Mouse (Mus musculus) CH12.LX (cell line): ENCODE data around the gene Exd2. TPM values are rescaled to one million over a fixed set of nuclear protein-coding genes. Genes with fewer than 3 reads are reported as not detected.

Experiments
- DNase-seq: peaks from one replicate; pipeline ENCODE4 v3.0.0-alpha.2; 2013; ENCODE audit errors: extremely low read depth
- H3K27ac ChIP-seq: 2 replicates; pipeline ENCODE4 v1.5.1; 2012; ENCODE audit warnings: low read depth, mild to moderate bottlenecking, control low read depth, moderate library complexity; ENCODE audit not compliant: insufficient read depth
- H3K27me3 ChIP-seq: replicated peaks from 2 replicates; pipeline ENCODE3; 2012; ENCODE audit warnings: inconsistent platforms
- H3K36me3 ChIP-seq, 2 experiments: replicated peaks in 1 of 2; 2 replicates each; pipeline versions ENCODE3 to v1.6.1; 2012; ENCODE audit warnings: inconsistent platforms in 1 of 2, low read length in 1 of 2, mild to moderate bottlenecking in 1 of 2, mixed read lengths in 1 of 2, moderate library complexity in 1 of 2; ENCODE audit not compliant: control insufficient read depth in 1 of 2, insufficient read depth in 1 of 2
- H3K4me1 ChIP-seq, 2 experiments: 2 replicates each; pipeline ENCODE4 v1.6.1; 2012; ENCODE audit warnings: inconsistent platforms in 1 of 2, moderate library complexity in 1 of 2; ENCODE audit not compliant: insufficient read depth in 2 of 2, control insufficient read depth in 1 of 2
- H3K4me2 ChIP-seq: 2 replicates; pipeline ENCODE4 v1.6.1; 2012; ENCODE audit warnings: low read depth, mild to moderate bottlenecking, control low read depth; ENCODE audit not compliant: poor library complexity, insufficient read depth, severe bottlenecking
- H3K4me3 ChIP-seq, 3 experiments: fragments of 150-350 bp in 1 of 3; sonication (generic) in 1 of 3; replicated peaks in 1 of 3; 2 replicates each; pipeline versions ENCODE3 to v1.5.1; 2011 to 2012; ENCODE audit warnings: low read depth in 2 of 3, low read length in 2 of 3, mild to moderate bottlenecking in 2 of 3, moderate library complexity in 2 of 3, control low read depth in 1 of 3, improper control_type of control experiment in 1 of 3, inconsistent platforms in 1 of 3, mixed read lengths in 1 of 3; ENCODE audit not compliant: poor library complexity in 1 of 3
- H3K79me2 ChIP-seq: replicated peaks from 2 replicates; pipeline ENCODE4 v1.6.1; 2012; ENCODE audit warnings: mild to moderate bottlenecking, moderate library complexity; ENCODE audit not compliant: control insufficient read depth, poor library complexity, insufficient read depth, severe bottlenecking; ENCODE audit errors: extremely low read depth
- H3K9ac ChIP-seq: 2 replicates; pipeline ENCODE4 v1.6.1; 2012; ENCODE audit warnings: low read depth, mild to moderate bottlenecking, control low read depth, moderate library complexity; ENCODE audit not compliant: insufficient read depth
- H3K9me3 ChIP-seq: replicated peaks from 2 replicates; pipeline ENCODE3; 2012; ENCODE audit warnings: low read length, inconsistent platforms, mixed read lengths
- BHLHE40 ChIP-seq: IDR thresholded peaks from 2 replicates; pipeline ENCODE4 v1.6.1; 2011; ENCODE audit warnings: mild to moderate bottlenecking, low read depth, low read length, improper control_type of control experiment
- CHD1 ChIP-seq: IDR thresholded peaks from 2 replicates; pipeline ENCODE4 v1.6.1; 2012; ENCODE audit warnings: low read depth, low read length, improper control_type of control experiment, inconsistent platforms
- CHD2 ChIP-seq: IDR thresholded peaks from 2 replicates; pipeline ENCODE4 v1.6.1; 2011; ENCODE audit warnings: low read length, improper control_type of control experiment
- ELF1 ChIP-seq: IDR thresholded peaks from 2 replicates; pipeline ENCODE4 v1.6.1; 2014; ENCODE audit warnings: low read depth, mild to moderate bottlenecking, inconsistent platforms, low read length, improper control_type of control experiment
- EP300 ChIP-seq: IDR thresholded peaks from 2 replicates; pipeline ENCODE4 v1.6.1; 2011; ENCODE audit warnings: low read length, improper control_type of control experiment
- GABPA ChIP-seq: IDR thresholded peaks from 2 replicates; pipeline ENCODE4 v1.6.1; 2012; ENCODE audit warnings: low read depth, low read length, improper control_type of control experiment, inconsistent platforms; ENCODE audit not compliant: insufficient replicate concordance
- HCFC1 ChIP-seq: IDR thresholded peaks from 2 replicates; pipeline ENCODE4 v1.6.1; 2012; ENCODE audit warnings: low read depth, mild to moderate bottlenecking, inconsistent platforms, low read length, improper control_type of control experiment
- IRF4 ChIP-seq: IDR thresholded peaks from 2 replicates; pipeline ENCODE4 v1.6.1; 2014; ENCODE audit warnings: low read depth, mild to moderate bottlenecking, inconsistent platforms, low read length, improper control_type of control experiment
- JUN ChIP-seq: IDR thresholded peaks from 2 replicates; pipeline ENCODE4 v1.6.1; 2011; ENCODE audit warnings: low read depth, mild to moderate bottlenecking, low read length, improper control_type of control experiment, moderate library complexity; ENCODE audit not compliant: insufficient read depth
- JUND ChIP-seq: conservative IDR thresholded peaks from 2 replicates; pipeline ENCODE4 v1.6.1; 2011; ENCODE audit warnings: low read depth, low read length, improper control_type of control experiment
- KAT2A ChIP-seq: IDR thresholded peaks from 2 replicates; pipeline ENCODE4 v1.6.1; 2012; ENCODE audit warnings: low read length, improper control_type of control experiment, inconsistent platforms; ENCODE audit not compliant: insufficient replicate concordance
- MAX ChIP-seq: IDR thresholded peaks from 2 replicates; pipeline ENCODE4 v1.6.1; 2011; ENCODE audit warnings: low read length, improper control_type of control experiment
- MAZ ChIP-seq: IDR thresholded peaks from 2 replicates; pipeline ENCODE4 v1.6.1; 2012; ENCODE audit warnings: low read depth, mild to moderate bottlenecking, inconsistent platforms, low read length, improper control_type of control experiment, moderate library complexity
- MEF2A ChIP-seq: IDR thresholded peaks from 2 replicates; pipeline ENCODE4 v1.6.1; 2014; ENCODE audit warnings: low read depth, mild to moderate bottlenecking, inconsistent platforms, low read length, improper control_type of control experiment, borderline replicate concordance
- MXI1 ChIP-seq: IDR thresholded peaks from 2 replicates; pipeline ENCODE4 v1.6.1; 2011; ENCODE audit warnings: mild to moderate bottlenecking, low read depth, low read length, improper control_type of control experiment
- MYC ChIP-seq: IDR thresholded peaks from 2 replicates; pipeline ENCODE4 v1.6.1; 2011; ENCODE audit warnings: low read depth, mild to moderate bottlenecking, improper control_type of control experiment, low read length
- NELFE ChIP-seq: IDR thresholded peaks from 2 replicates; pipeline ENCODE4 v1.6.1; 2011; ENCODE audit warnings: low read depth, low read length, improper control_type of control experiment
- PAX5 ChIP-seq: IDR thresholded peaks from 2 replicates; pipeline ENCODE4 v1.6.1; 2012; ENCODE audit warnings: low read length, inconsistent platforms, mixed read lengths
- POLR2A ChIP-seq: IDR thresholded peaks from 2 replicates; pipeline ENCODE4 v1.6.1; 2011; ENCODE audit warnings: low read depth, mild to moderate bottlenecking, improper control_type of control experiment, low read length
- RAD21 ChIP-seq: IDR thresholded peaks from 2 replicates; pipeline ENCODE4 v1.6.1; 2011; ENCODE audit warnings: low read depth, mild to moderate bottlenecking, low read length, improper control_type of control experiment, moderate library complexity
- RCOR1 ChIP-seq: conservative IDR thresholded peaks from 2 replicates; pipeline ENCODE4 v1.6.1; 2012; ENCODE audit warnings: low read depth, mild to moderate bottlenecking, inconsistent platforms, low read length, improper control_type of control experiment
- SIN3A ChIP-seq: IDR thresholded peaks from 2 replicates; pipeline ENCODE4 v1.6.1; 2012; ENCODE audit warnings: low read length, improper control_type of control experiment, inconsistent platforms
- SMC3 ChIP-seq: IDR thresholded peaks from 2 replicates; pipeline ENCODE4 v1.6.1; 2011; ENCODE audit warnings: low read depth, low read length, improper control_type of control experiment
- TCF12 ChIP-seq: IDR thresholded peaks from 2 replicates; pipeline ENCODE4 v1.6.1; 2014; ENCODE audit warnings: low read depth, mild to moderate bottlenecking, inconsistent platforms, low read length, improper control_type of control experiment
- UBTF ChIP-seq: IDR thresholded peaks from 2 replicates; pipeline ENCODE4 v1.6.1; 2012; ENCODE audit warnings: low read depth, mild to moderate bottlenecking, inconsistent platforms, low read length, improper control_type of control experiment, moderate library complexity
- ZKSCAN1 ChIP-seq: IDR thresholded peaks from 2 replicates; pipeline ENCODE4 v1.6.1; 2012; ENCODE audit warnings: low read depth, inconsistent platforms, low read length, improper control_type of control experiment, borderline replicate concordance
- ZMIZ1 ChIP-seq: IDR thresholded peaks from 2 replicates; pipeline ENCODE4 v1.6.1; 2012; ENCODE audit warnings: low read depth, mild to moderate bottlenecking, inconsistent platforms, low read length, improper control_type of control experiment
- ZNF384 ChIP-seq: IDR thresholded peaks from 2 replicates; pipeline ENCODE4 v1.6.1; 2012; ENCODE audit warnings: low read depth, low read length, improper control_type of control experiment, inconsistent platforms
- dilution Hi-C: fragments of 300-500 bp; cut with MboI; formaldehyde crosslinking; loops from 2 replicates; pipeline ENCODE4 v1.14.3; 2020; ENCODE audit warnings: low sequenced_read_pairs; ENCODE audit not compliant: extremely low pct_unique_long_range_greater_than_20kb, extremely low pct_ligation_motif_present
- in situ Hi-C: fragments of 300-500 bp; cut with MboI; formaldehyde crosslinking; loops from 3 replicates; pipeline ENCODE4 v1.14.3; 2019; ENCODE audit warnings: low sequenced_read_pairs, low pct_ligation_motif_present, low pct_unique_long_range_greater_than_20kb, mixed read lengths
- polyA plus RNA-seq: library from polyadenylated mRNA; unstranded; fragments of >175 nt; gene quantifications from 2 replicates; pipeline ENCODE4 v1.2.1, GENCODE M21; 2012; ENCODE audit warnings: low read depth; ENCODE audit not compliant: insufficient read length
- total RNA-seq, 2 experiments: library from RNA; depleted of rRNA; stranded (reverse); fragments of 300-350 nt in 1 of 2; fragments of >200 nt in 1 of 2; gene quantifications; 2 replicates each; pipeline ENCODE4 v1.2.3; 2012 to 2014

Exd2 gene
- total and polyA plus RNA-seq, 3 experiments, result 11.2 to 15.0 (median 11.3) TPM

DNA sequence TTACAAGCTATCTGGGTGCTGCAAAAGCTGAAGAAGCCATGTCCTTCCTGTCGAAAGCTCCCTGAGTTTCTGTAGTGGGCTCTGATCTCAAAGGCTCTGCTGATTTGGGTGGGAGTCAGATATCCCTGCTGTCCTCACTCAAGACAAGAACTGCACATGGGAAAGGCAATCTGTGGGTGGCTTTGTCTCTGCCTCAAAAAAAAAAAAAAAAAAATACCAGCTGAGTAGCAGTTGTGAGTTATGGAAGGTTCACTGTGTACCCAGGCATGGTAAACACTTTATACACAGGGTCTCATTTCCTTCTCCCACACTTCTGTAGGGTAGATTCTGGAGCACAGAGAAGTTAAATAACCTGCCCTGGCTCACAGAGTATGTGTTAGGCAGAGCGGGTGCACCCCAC is 74.4 kb downstream of the Exd2 start:
- TF ChIP-seq MEF2A (no peak), RCOR1 (no peak), ZMIZ1 (no peak), JUN (no peak), SMC3 (no peak), MXI1 (no peak), CHD1 (no peak), TCF12 (no peak), IRF4 (no peak), GABPA (no peak), SIN3A (no peak), UBTF (no peak), KAT2A (no peak), HCFC1 (no peak), ZKSCAN1 (no peak), JUND (no peak), MYC (no peak), CHD2 (no peak), MAX (no peak), RAD21 (no peak)
- Histone ChIP-seq H3K9me3 (no peaks in the 10 kb centered on the region), H3K9ac (no peak overlapping the region), H3K36me3 (no peaks in the 10 kb centered on the region), H3K27me3 (peaks cover 2% of the 10 kb centered on the region), H3K4me2 (no peak overlapping the region), H3K27ac (no peak overlapping the region), H3K79me2 (no peaks in the 10 kb centered on the region), H3K4me3 (no peak overlapping the region), H3K4me1 (peaks cover 4 to 24% of the 10 kb centered on the region in 2 experiments)
- DNase-seq, result no peak
- dilution Hi-C loops, result no loop called here
- in situ Hi-C loops, result no loop called here

- H3K27me3 ChIP-seq, result peaks cover 2% of the 10 kb centered on the region
- in situ Hi-C loops, result no loop called here
These were observed 75.4 kb downstream of the Exd2 start for GRCm38 (mm10) chr12:80538311-80538710.

More at GRCm38 (mm10) chr12:80538311-80538710, 75.4 kb downstream of the Exd2 start:
- Histone ChIP-seq H3K4me2 (no peak overlapping the region), H3K27ac (no peak overlapping the region), H3K9me3 (no peaks in the 10 kb centered on the region), H3K36me3 (no peaks in the 10 kb centered on the region), H3K4me3 (no peak overlapping the region), H3K79me2 (no peaks in the 10 kb centered on the region), H3K4me1 (peaks cover 4 to 23% of the 10 kb centered on the region in 2 experiments), H3K9ac (no peak overlapping the region)
- no peak for TF ChIP-seq PAX5
- no peak for TF ChIP-seq MAZ
- TF ChIP-seq BHLHE40, result no peak
- TF ChIP-seq TCF12, result no peak
- no peak for TF ChIP-seq ELF1
- TF ChIP-seq POLR2A, result no peak
- no peak for TF ChIP-seq NELFE
- TF ChIP-seq JUND, result no peak
- no peak for TF ChIP-seq ZNF384
- no peak for TF ChIP-seq EP300
- dilution Hi-C loops, result no loop called here
- no peak for DNase-seq
